Mouse (Mus musculus): ENCODE results near the gene Serp2. TPM values are rescaled to one million over a fixed set of nuclear protein-coding genes. Genes with fewer than 3 reads are reported as not detected.
A peak's percentile ranks its signal among the peaks of the same experiment; 100 is the strongest.

Gene Serp2
- polyA plus RNA-seq, 1 experiment from 2014 or later = 75.8 TPM

DNA sequence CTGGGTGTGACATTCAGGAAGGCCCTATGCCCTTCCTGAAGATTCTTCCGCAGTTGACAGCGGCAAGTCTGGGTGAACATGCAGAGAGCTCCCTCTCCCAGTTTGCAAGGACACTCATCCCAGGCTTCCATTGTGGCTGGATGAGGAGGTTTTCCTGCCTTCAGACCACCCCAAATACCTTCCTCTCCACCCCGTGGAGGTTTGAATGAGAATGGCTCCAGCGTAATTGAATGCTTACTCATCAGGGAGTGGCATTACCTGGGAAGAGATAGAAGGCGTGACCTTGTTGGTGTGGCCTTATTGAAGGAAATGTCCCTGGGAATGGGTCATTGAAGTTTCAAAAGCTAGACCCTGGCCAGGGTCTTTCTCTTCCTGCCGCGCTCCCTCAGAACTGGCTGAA lies 41.1 kb downstream of the Serp2 start:
- H3K9me3 ChIP-seq (replicated peaks) = no peaks in the 10 kb centered on the region
- peaks cover 10% of the 10 kb centered on the region for H3K4me1 ChIP-seq
- no peak overlapping the region for H3K27ac ChIP-seq
- no peak overlapping the region for H3K4me2 ChIP-seq
- 0 out of 2 replicates have a peak, but pooled peaks cover under 1% of the 10 kb centered on the region for H3K36me3 ChIP-seq (ENCODE audit: poor library complexity, severe bottlenecking)
- H3K4me3 ChIP-seq = no peak overlapping the region
- no peak overlapping the region for H3K9ac ChIP-seq
- H3K27me3 ChIP-seq = no peaks in the 10 kb centered on the region
- 62% methylated on average over 7 of the region's 7 CpGs for WGBS
- no peak for ATAC-seq

DNA sequence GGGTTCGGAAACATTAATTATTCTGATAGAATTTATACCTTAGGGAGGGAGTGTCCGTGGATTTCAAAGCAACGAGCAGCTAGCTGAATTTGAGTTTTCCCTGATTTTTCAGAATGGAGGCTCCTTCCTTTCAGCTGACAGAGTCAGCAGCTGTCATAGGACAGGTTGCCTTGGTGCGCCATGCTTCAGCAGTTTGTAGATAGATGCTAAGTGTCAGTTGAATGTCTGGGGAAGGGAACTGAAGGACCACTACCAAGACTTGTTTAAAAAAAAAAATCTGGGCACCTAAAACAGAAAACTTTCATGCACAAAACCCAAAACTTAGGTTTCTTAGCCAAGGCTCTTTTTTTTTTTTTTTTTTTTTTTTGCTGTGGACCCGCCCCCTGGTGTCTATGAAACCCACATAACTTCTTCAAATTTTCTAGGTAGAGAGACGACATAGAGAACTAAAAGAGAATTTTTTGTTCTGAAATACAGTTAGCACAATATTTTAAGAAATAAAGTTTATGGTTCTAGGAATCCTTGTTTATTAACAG lies 42.6 kb downstream of the Serp2 start:
- 38% methylated on average over 6 of the region's 6 CpGs for WGBS
- H3K4me1 ChIP-seq = peaks cover 10% of the 10 kb centered on the region
- H3K9ac ChIP-seq = no peak overlapping the region
- no peak overlapping the region for H3K4me3 ChIP-seq
- no peak for ATAC-seq
- H3K9me3 ChIP-seq (replicated peaks) = no peaks in the 10 kb centered on the region
- H3K36me3 ChIP-seq (ENCODE audit: poor library complexity, severe bottlenecking) = peaks cover 15% of the 10 kb centered on the region
- peak overlapping the region; percentile 28; the same call in 1 of the 2 replicates for H3K4me2 ChIP-seq
- no peaks in the 10 kb centered on the region for H3K27me3 ChIP-seq
- no peak overlapping the region for H3K27ac ChIP-seq

DNA sequence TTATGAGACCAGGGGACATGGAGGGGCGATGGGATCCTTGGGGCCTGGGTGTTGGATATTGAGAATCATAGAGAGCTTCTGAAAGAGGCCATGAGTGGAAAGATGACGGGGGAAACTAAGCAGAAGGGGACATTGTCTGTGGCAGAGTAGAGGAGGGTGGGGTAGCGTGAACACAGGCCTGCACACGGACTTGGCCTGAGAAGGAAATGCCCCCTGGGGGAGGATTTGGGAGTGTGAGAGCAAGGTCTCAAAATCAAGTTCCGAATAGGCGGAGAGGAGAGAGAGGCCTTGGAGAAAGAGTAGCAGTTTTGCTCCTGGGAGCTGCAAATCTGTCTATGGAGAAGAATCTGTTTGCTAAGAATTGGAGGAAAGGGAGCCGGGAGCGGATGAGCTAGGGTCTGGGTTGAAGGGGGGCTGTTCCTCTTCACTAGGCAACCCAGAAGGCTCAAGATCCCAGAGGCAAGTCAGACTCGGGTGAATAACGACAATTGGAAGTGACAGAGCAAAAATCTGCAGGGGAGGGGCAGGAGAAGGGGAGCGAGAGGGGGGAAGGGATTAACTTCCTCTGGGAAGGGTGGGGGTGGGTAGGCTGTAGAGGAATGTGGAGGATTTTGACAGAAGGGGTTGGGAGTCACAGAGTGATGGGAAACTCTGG lies 43.2 kb downstream of the Serp2 start:
- Histone ChIP-seq H3K9me3 (replicated peaks) (no peaks in the 10 kb centered on the region), H3K9ac (no peak overlapping the region), H3K4me3 (no peak overlapping the region), H3K4me2 (peak overlapping the region; percentile 28; the same call in 1 of the 2 replicates), H3K27ac (no peak overlapping the region), H3K36me3 (ENCODE audit: poor library complexity, severe bottlenecking) (peaks cover 19% of the 10 kb centered on the region), H3K4me1 (peaks cover 10% of the 10 kb centered on the region), H3K27me3 (no peaks in the 10 kb centered on the region)
- ATAC-seq = no peak
- WGBS = 17% methylated on average over 11 of the region's 11 CpGs

DNA sequence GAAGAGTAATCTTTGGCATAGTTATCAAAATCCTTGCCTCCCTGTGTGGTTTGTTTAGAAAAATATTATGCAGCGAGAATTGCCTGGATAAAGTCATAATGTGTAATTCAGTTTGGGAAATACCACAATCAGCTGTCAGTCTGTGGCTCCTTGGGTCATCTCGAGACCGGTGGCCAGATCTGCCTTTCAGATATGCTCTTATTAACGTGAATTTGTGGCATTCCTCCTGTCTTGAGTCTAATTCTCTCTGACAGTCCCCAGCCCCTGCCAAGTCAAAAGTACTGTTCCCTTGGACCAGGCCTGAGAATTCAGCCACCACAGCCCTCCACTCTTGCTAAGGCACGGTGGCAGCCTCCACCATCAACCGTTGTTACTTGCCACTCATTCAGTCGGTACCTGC lies 44.7 kb downstream of the Serp2 start:
- Histone ChIP-seq H3K4me2 (no peak overlapping the region), H3K4me1 (peaks cover 23% of the 10 kb centered on the region), H3K27ac (no peak overlapping the region), H3K4me3 (no peak overlapping the region), H3K36me3 (ENCODE audit: poor library complexity, severe bottlenecking) (peaks cover 35% of the 10 kb centered on the region), H3K9ac (no peak overlapping the region), H3K9me3 (replicated peaks) (no peaks in the 10 kb centered on the region), H3K27me3 (no peaks in the 10 kb centered on the region)
- ATAC-seq = no peak
- 88% methylated on average over 7 of the region's 7 CpGs for WGBS

DNA sequence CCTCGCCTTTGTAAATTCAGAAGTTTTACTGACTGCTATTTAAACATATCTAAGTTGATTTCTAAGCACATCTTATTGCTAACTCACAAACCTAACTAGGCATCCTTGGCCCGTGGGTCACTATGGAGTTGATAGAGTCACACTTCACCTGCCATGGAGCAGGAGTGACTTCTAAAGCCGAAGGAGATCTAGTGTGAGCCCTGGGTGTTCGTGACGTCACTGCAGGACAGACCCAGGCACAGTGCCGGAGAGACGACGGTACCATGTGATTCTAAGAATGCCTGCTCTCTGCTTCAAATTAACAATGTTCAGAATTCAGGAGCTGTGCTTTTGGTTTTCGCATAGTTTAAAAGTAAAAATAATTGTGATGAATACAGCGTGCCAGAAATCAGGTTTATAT lies 48.0 kb downstream of the Serp2 start:
- no peak for ATAC-seq
- Histone ChIP-seq H3K4me2 (no peak overlapping the region), H3K9ac (no peak overlapping the region), H3K9me3 (replicated peaks) (no peaks in the 10 kb centered on the region), H3K4me1 (peaks cover 27% of the 10 kb centered on the region), H3K27me3 (no peaks in the 10 kb centered on the region), H3K27ac (no peak overlapping the region; the same call in 1 of the 2 replicates), H3K4me3 (no peak overlapping the region), H3K36me3 (ENCODE audit: poor library complexity, severe bottlenecking) (peaks cover 41% of the 10 kb centered on the region)
- WGBS = 81% methylated on average over 10 of the region's 10 CpGs

DNA sequence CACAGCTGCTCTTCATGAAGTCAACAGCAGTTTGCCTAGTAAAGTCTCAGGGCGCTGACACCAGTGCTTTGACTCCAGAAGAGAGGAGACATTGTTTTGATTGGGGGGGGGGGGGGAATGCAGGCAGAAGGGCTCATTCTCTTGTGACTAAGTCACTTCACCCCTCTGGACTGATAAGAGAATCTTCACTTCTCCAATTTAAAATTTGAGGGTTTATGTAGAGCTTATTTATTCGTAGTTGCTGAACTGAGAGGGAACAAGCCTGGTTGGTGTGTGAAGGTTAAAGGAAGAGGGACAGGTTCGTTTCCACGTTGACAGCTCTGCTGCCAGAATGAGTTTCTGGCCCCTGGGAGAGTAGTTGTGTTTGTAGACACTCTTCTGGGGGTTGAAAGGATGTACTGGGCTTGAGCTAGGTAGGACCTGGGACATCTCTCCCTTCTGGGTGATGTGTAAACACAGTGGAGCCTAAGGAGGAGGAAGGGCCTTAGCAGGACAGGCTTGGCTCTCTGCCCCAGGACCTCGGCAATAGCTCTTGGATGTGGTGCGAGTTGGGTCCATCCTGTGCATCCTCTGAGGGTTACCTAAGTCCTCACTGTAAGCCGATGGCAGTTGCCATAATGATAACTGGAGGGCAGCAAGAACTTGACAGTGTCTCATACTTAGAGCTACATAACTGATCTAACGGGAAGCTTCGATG lies 48.7 kb downstream of the Serp2 start:
- no peak overlapping the region for H3K27ac ChIP-seq
- peak overlapping the region; percentile 93 for H3K4me2 ChIP-seq
- H3K4me1 ChIP-seq = peaks cover 26% of the 10 kb centered on the region
- H3K9me3 ChIP-seq (replicated peaks) = no peaks in the 10 kb centered on the region
- no peak overlapping the region; the same call in 1 of the 2 replicates for H3K4me3 ChIP-seq
- H3K36me3 ChIP-seq (ENCODE audit: poor library complexity, severe bottlenecking) = peaks cover 41% of the 10 kb centered on the region
- no peak for ATAC-seq
- no peak overlapping the region for H3K9ac ChIP-seq
- H3K27me3 ChIP-seq = no peaks in the 10 kb centered on the region
- WGBS = 87% methylated on average over 9 of the region's 9 CpGs

DNA sequence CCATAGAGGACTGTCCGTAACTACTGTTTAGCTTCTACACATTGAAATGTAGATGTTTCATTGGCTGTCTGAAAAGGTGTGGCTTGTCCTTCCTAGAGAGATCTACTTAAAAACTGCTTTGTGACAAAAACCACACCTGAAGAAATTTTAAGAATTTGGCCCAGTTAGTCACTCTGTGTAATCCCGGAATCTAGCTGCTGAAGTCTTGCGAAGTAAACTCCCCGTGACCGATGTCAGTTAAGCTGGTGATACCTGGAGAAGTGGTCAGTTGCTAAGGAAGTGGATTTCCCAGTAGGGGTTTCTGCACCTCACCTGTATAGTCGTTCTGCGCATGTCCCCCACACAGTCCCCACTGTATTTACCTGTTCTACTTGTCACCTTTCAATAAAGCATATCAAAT lies 49.3 kb downstream of the Serp2 start:
- 95% methylated on average over 7 of the region's 7 CpGs for WGBS
- Histone ChIP-seq H3K4me3 (peak overlapping the region; percentile 72), H3K9ac (0 out of 2 replicates have a peak overlapping the region, but pooled peaks have one; percentile 99), H3K27ac (no peak overlapping the region; the same call in 1 of the 2 replicates), H3K9me3 (replicated peaks) (no peaks in the 10 kb centered on the region), H3K4me1 (peaks cover 26% of the 10 kb centered on the region), H3K4me2 (peak overlapping the region; percentile 93), H3K36me3 (ENCODE audit: poor library complexity, severe bottlenecking) (peaks cover 41% of the 10 kb centered on the region), H3K27me3 (no peaks in the 10 kb centered on the region)
- ATAC-seq = no peak

DNA sequence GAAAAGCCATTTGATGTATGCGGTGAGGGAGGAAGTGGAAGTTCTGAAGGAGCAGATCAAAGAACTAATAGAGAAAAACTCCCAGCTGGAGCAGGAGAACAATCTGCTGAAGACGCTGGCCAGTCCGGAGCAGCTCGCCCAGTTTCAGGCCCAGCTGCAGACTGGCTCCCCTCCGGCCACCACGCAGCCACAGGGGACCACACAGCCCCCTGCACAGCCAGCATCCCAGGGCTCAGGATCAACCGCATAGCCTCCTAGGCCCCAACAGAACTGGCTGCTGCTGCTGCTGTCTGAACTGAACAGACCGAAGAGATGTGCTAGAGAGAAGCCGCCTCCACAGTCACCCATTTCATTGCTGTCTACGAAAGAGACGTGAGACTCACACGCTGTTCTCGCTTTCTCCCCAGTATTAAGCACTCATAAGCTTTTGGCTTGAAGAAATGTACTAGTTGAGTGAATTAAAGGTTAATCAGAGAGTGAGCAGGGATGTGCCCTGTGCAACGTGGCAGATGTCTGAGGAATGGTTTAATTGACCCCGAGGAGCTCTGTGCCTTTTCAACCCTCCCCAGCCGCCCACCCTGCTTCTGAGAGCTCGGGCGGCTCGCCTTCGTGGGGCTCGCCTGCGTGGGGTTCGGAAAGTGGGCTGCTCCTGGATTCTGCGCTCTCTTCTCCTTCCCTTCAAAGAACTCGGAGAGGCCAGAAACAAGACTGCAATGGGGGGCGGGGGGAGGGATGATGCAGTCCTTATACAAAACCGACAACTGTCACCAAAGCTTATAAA lies 50.1 kb downstream of the Serp2 start:
- Histone ChIP-seq H3K9ac (peak overlapping the region; percentile 99), H3K27me3 (no peaks in the 10 kb centered on the region), H3K36me3 (ENCODE audit: poor library complexity, severe bottlenecking) (peaks cover 41% of the 10 kb centered on the region), H3K9me3 (replicated peaks) (no peaks in the 10 kb centered on the region), H3K4me3 (peak overlapping the region; percentile 72), H3K4me1 (peaks cover 26% of the 10 kb centered on the region), H3K27ac (peak overlapping the region; percentile 100), H3K4me2 (peak overlapping the region; percentile 93)
- ATAC-seq = no peak
- WGBS = 44% methylated on average over 27 of the region's 27 CpGs

DNA sequence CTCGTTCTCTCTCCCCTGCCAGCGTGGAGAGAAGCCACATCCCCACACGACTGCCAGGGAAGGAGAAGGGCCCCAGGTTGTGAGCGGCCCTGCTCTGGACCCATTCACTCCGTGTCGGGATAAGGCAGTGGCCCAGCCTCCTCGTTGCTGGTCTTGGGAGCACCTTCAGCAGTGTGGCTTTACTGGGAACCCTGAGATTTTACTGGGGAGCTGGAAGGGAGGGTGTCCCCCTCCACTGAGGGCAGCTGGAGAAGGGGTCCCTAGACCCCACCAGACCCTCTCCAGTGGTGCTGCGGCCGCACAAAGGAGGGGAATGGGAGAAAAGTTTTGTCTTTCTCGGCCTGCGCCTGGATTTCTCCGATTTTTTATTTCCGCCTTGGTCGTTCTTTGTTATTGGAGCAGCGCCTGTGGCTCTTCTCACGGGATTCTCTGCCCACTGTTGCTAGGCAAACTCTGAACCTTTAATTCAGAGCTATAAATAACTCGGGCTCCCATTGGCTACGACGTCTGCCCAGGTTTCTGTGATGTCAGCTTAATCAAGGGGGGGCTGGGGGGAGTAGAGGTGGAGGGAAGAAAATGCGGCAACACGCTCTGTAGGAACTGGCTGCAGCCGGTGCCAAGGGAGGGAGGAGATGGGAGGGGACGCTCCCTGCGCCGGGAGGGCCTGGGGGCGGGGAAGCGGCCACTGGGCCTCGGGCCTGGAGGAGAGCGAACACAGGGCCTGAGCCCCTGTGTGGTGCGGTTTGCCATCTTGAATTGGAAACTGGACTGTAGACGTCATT lies 51.1 kb downstream of the Serp2 start:
- Histone ChIP-seq H3K4me1 (peaks cover 26% of the 10 kb centered on the region), H3K9ac (peak overlapping the region; percentile 99), H3K27me3 (no peaks in the 10 kb centered on the region), H3K9me3 (replicated peaks) (no peaks in the 10 kb centered on the region), H3K4me3 (peak overlapping the region; percentile 72), H3K4me2 (peak overlapping the region; percentile 93), H3K27ac (peak overlapping the region; percentile 100), H3K36me3 (ENCODE audit: poor library complexity, severe bottlenecking) (peaks cover 41% of the 10 kb centered on the region)
- 1% methylated on average over 31 of the region's 31 CpGs for WGBS
- ATAC-seq = peak; percentile 77

DNA sequence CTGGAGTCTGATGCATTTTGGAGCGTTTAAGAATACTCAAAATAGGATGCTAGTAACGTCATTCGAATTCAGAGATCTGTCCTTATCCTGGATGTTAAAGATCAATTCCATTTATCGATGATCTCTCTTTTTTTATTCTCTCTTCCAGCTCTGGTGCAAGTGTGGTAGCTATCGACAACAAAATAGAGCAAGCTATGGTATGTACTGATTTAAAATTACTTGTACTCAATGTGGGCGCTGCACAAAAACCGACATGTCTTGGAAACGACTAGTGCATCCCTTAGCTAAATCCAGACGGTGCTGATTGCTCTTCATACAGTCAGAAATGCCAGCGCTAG lies 51.6 kb downstream of the Serp2 start:
- H3K27ac ChIP-seq = peak overlapping the region; percentile 100
- ATAC-seq = no peak
- H3K4me1 ChIP-seq = peaks cover 29% of the 10 kb centered on the region
- no peaks in the 10 kb centered on the region for H3K9me3 ChIP-seq (replicated peaks)
- peak overlapping the region; percentile 93 for H3K4me2 ChIP-seq
- H3K27me3 ChIP-seq = no peaks in the 10 kb centered on the region
- H3K36me3 ChIP-seq (ENCODE audit: poor library complexity, severe bottlenecking) = peaks cover 35% of the 10 kb centered on the region
- 1% methylated on average over 10 of the region's 10 CpGs for WGBS
- H3K9ac ChIP-seq = peak overlapping the region; percentile 99
- H3K4me3 ChIP-seq = peak overlapping the region; percentile 72

DNA sequence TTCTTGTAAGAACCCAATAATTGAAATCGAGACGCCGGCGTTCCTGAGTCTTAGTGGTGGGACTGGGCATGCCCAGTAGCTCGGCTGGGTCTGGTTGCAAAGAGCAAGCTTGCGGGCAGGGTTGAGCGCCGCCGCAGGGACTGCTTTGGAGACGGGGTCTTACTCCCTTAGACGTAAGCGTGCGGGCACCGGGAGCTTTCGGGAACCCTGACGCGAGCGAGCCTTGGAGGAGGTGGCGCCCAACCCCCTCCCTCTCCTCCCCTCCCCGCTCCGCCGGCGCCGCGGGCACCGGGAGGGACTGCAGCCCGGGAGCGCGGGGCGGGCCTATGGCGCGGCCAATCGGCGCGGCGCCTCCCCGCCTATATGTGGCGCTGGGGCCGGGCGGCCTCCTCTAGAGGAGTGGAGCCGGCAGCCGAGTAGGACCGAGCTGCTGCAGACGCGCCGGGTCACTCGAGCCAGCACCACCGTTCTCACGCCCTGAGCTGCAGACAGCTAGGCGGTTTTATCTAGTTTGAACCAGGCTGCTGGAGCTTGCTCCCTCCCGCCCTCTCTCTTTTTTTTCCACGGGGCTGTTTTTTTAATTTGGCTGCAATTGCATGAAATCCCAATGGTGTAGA lies 52.5 kb downstream of the Serp2 start:
- no peaks in the 10 kb centered on the region for H3K9me3 ChIP-seq (replicated peaks)
- peak overlapping the region; percentile 72 for H3K4me3 ChIP-seq
- H3K27ac ChIP-seq = peak overlapping the region; percentile 100
- peaks cover 27% of the 10 kb centered on the region for H3K36me3 ChIP-seq (ENCODE audit: poor library complexity, severe bottlenecking)
- H3K27me3 ChIP-seq = no peaks in the 10 kb centered on the region
- H3K4me2 ChIP-seq = peak overlapping the region; percentile 93
- under 1% methylated on average over 50 of the region's 52 CpGs for WGBS
- peaks cover 31% of the 10 kb centered on the region for H3K4me1 ChIP-seq
- H3K9ac ChIP-seq = peak overlapping the region; percentile 99
- peak; percentile 95 for ATAC-seq

Measured in forebrain, embryonic 13.5 days (tissue).